Mouse (Mus musculus) forebrain, embryonic 11.5 days (tissue): Measurements from ENCODE around the gene Gm11939. TPM values are rescaled to one million over a fixed set of nuclear protein-coding genes. Genes with fewer than 3 reads are reported as not detected.
"Not testable (repeated sequence)": the region's sequence is repeated elsewhere in the genome, so short reads cannot be mapped to it uniquely, and the experiment has no call there.

ENCODE experiments used
- ATAC-seq: fragments of 200-750 bp; cut with Nextera tagmentation; replicated peaks from 2 replicates; pipeline ENCODE4 v1.8.0; 2017; ENCODE audit warnings: moderate TSS enrichment; ENCODE audit not compliant: low FRiP score
- DNase-seq: peaks from one replicate; pipeline ENCODE4 v3.0.0-alpha.2; 2017; ENCODE audit warnings: low spot score
- H3K27ac ChIP-seq: fragments of 300-500 bp; sonication (generic); 2 replicates; pipeline ENCODE4 v1.5.1; 2014; ENCODE audit warnings: low read depth, low read length
- H3K27me3 ChIP-seq: fragments of 300-500 bp; sonication (generic); 2 replicates; pipeline ENCODE4 v1.6.1; 2014; ENCODE audit warnings: mild to moderate bottlenecking, low read length, mixed read lengths; ENCODE audit not compliant: control insufficient read depth, insufficient read depth
- H3K36me3 ChIP-seq: fragments of 300-500 bp; sonication (generic); 2 replicates; pipeline ENCODE4 v1.6.1; 2014; ENCODE audit warnings: mild to moderate bottlenecking, low read length, moderate library complexity, mixed read lengths; ENCODE audit not compliant: control insufficient read depth, insufficient read depth
- H3K4me1 ChIP-seq: fragments of 300-500 bp; sonication (generic); replicated peaks from 2 replicates; pipeline ENCODE4 v1.6.1; 2014; ENCODE audit warnings: low read length, mixed read lengths; ENCODE audit not compliant: control insufficient read depth, insufficient read depth
- H3K4me2 ChIP-seq: fragments of 300-500 bp; sonication (generic); 2 replicates; pipeline ENCODE4 v1.6.1; 2014; ENCODE audit warnings: low read depth, mild to moderate bottlenecking, low read length, moderate library complexity, mixed read lengths; ENCODE audit not compliant: severe bottlenecking
- H3K4me3 ChIP-seq: fragments of 300-500 bp; sonication (generic); 2 replicates; pipeline ENCODE4 v1.5.1; 2014; ENCODE audit warnings: low read depth, low read length
- H3K9ac ChIP-seq: fragments of 300-500 bp; sonication (generic); 2 replicates; pipeline ENCODE4 v1.6.1; 2014; ENCODE audit warnings: low read length
- H3K9me3 ChIP-seq: fragments of 300-500 bp; sonication (generic); 2 replicates; pipeline ENCODE4 v1.6.1; 2016; ENCODE audit warnings: low read length, mixed read lengths; ENCODE audit not compliant: control insufficient read depth
- WGBS: fragments of 180-500 bp; shearing (Covaris S2); extraction: QIAGEN DNeasy Blood & Tissue Kit; methylation state at CpG from one replicate; pipeline ENCODE4 v1.1.7; 2014; 5-methylcytosine and 5-hydroxymethylcytosine counted together
- polyA plus RNA-seq: library from polyadenylated mRNA; unstranded; fragments of >200 nt; fragmentation: Nextera tagmentation; extraction: Ambion mirVana; gene quantifications from 2 replicates; pipeline ENCODE4 v1.2.1, GENCODE M21; 2014

Gm11939 gene
- not detected in 2 replicates for polyA plus RNA-seq

GRCm38 (mm10) chr11:99559366-99559765 is at the start of gene Gm11939:
Gene Gm11939 (minus strand): TSS chr11:99559466.
- ATAC-seq: no peak
- Histone ChIP-seq H3K27ac (no peak within 1 kb of the TSS), H3K27me3 (no peaks in the 10 kb centered on the region), H3K9ac (no peak within 1 kb of the TSS), H3K4me1 (no peaks in the 10 kb centered on the region), H3K9me3 (no peaks in the 10 kb centered on the region), H3K4me2 (no peak within 1 kb of the TSS), H3K4me3 (no peak within 1 kb of the TSS), H3K36me3 (no peaks in the 10 kb centered on the region)
- DNase-seq: no peak
- 92% methylated on average over 9 of the region's 9 CpGs for WGBS

- H3K36me3 ChIP-seq, H3K9ac ChIP-seq, H3K9me3 ChIP-seq, H3K4me1 ChIP-seq, H3K27ac ChIP-seq, H3K27me3 ChIP-seq, ATAC-seq, DNase-seq, H3K4me2 ChIP-seq, H3K4me3 ChIP-seq: not testable (repeated sequence)
- 80% methylated on average over 1 of the region's 1 CpGs for WGBS
These were observed 43.9 kb upstream of the Gm11939 start, which contains the start of gene Gm11938 for GRCm38 (mm10) chr11:99603208-99603607. Gene Gm11938 (minus strand): TSS chr11:99603308.

GRCm38 (mm10) chr11:99597742-99598141 is 38.5 kb upstream of the Gm11939 start, which contains the start of gene Krtap9-3:
Gene Krtap9-3 (minus strand): TSS chr11:99598105.
- not testable (repeated sequence) for H3K4me3 ChIP-seq, DNase-seq, H3K9ac ChIP-seq, H3K27me3 ChIP-seq, H3K36me3 ChIP-seq, H3K4me2 ChIP-seq, ATAC-seq, H3K27ac ChIP-seq, H3K9me3 ChIP-seq, H3K4me1 ChIP-seq
- WGBS: 80% methylated on average over 6 of the region's 6 CpGs

GRCm38 (mm10) chr11:99590981-99591380 is 31.7 kb upstream of the Gm11939 start, which contains the start of gene Krtap1-3:
Gene Krtap1-3 (minus strand): TSS chr11:99591339.
- Histone ChIP-seq H3K27ac (no peak within 1 kb of the TSS), H3K9ac (no peak within 1 kb of the TSS), H3K36me3 (no peaks in the 10 kb centered on the region), H3K4me1 (no peaks in the 10 kb centered on the region), H3K27me3 (no peaks in the 10 kb centered on the region), H3K4me3 (no peak within 1 kb of the TSS), H3K4me2 (no peak within 1 kb of the TSS), H3K9me3 (no peaks in the 10 kb centered on the region)
- no peak for ATAC-seq
- no peak for DNase-seq
- WGBS: 87% methylated on average over 6 of the region's 6 CpGs

GRCm38 (mm10) chr11:99585096-99585495 is 25.8 kb upstream of the Gm11939 start:
- no peaks in the 10 kb centered on the region for H3K4me1 ChIP-seq
- H3K27ac ChIP-seq: no peak overlapping the region
- DNase-seq: no peak
- no peaks in the 10 kb centered on the region for H3K36me3 ChIP-seq
- no peak overlapping the region for H3K4me2 ChIP-seq
- 95% methylated on average over 7 of the region's 7 CpGs for WGBS
- no peak overlapping the region for H3K4me3 ChIP-seq
- H3K9me3 ChIP-seq: no peaks in the 10 kb centered on the region
- no peaks in the 10 kb centered on the region for H3K27me3 ChIP-seq
- no peak for ATAC-seq
- H3K9ac ChIP-seq: no peak overlapping the region

GRCm38 (mm10) chr11:99583245-99583704 is 24.0 kb upstream of the Gm11939 start, which contains the start of gene Krtap1-4:
Gene Krtap1-4 (minus strand): TSS chr11:99583654.
- 75% methylated on average over 5 of the region's 5 CpGs for WGBS

GRCm38 (mm10) chr11:99581564-99581963 is 22.3 kb upstream of the Gm11939 start:
- DNase-seq (no peak), ATAC-seq (no peak)
- 87% methylated on average over 6 of the region's 6 CpGs for WGBS
- Histone ChIP-seq H3K4me2 (no peak overlapping the region), H3K4me1 (no peaks in the 10 kb centered on the region), H3K27me3 (no peaks in the 10 kb centered on the region), H3K36me3 (no peaks in the 10 kb centered on the region), H3K9ac (no peak overlapping the region), H3K9me3 (no peaks in the 10 kb centered on the region), H3K4me3 (no peak overlapping the region), H3K27ac (no peak overlapping the region)

More at GRCm38 (mm10) chr11:99583245-99583704, 24.0 kb upstream of the Gm11939 start, which contains the start of gene Krtap1-4:
- Histone ChIP-seq H3K4me3 (no peak within 1 kb of the TSS), H3K27ac (no peak within 1 kb of the TSS), H3K4me2 (no peak within 1 kb of the TSS), H3K36me3 (no peaks in the 10 kb centered on the region), H3K27me3 (no peaks in the 10 kb centered on the region), H3K9ac (no peak within 1 kb of the TSS), H3K4me1 (no peaks in the 10 kb centered on the region), H3K9me3 (no peaks in the 10 kb centered on the region)
- DNase-seq: no peak
- no peak for ATAC-seq

- Histone ChIP-seq H3K4me1 (no peaks in the 10 kb centered on the region), H3K36me3 (no peaks in the 10 kb centered on the region), H3K9me3 (no peaks in the 10 kb centered on the region), H3K9ac (no peak overlapping the region), H3K4me3 (no peak overlapping the region), H3K4me2 (no peak overlapping the region), H3K27me3 (no peaks in the 10 kb centered on the region), H3K27ac (no peak overlapping the region)
- ATAC-seq (no peak), DNase-seq (no peak)
- 93% methylated on average over 5 of the region's 5 CpGs for WGBS
These were observed 21.8 kb upstream of the Gm11939 start for GRCm38 (mm10) chr11:99581051-99581450.

- Histone ChIP-seq H3K9me3 (no peaks in the 10 kb centered on the region), H3K36me3 (no peaks in the 10 kb centered on the region), H3K27me3 (no peaks in the 10 kb centered on the region), H3K9ac (no peak within 1 kb of the TSS), H3K4me2 (no peak within 1 kb of the TSS), H3K27ac (no peak within 1 kb of the TSS), H3K4me1 (no peaks in the 10 kb centered on the region), H3K4me3 (no peak within 1 kb of the TSS)
- DNase-seq (no peak), ATAC-seq (no peak)
- WGBS: 85% methylated on average over 6 of the region's 6 CpGs
These were observed 21.4 kb upstream of the Gm11939 start, which contains the start of gene Krtap1-5 for GRCm38 (mm10) chr11:99580636-99581035. Gene Krtap1-5 (minus strand): TSS chr11:99581016.
